Mouse (Mus musculus): ENCODE results near the gene Cmtm2b. TPM values are rescaled to one million over a fixed set of nuclear protein-coding genes. Genes with fewer than 3 reads are reported as not detected.
A peak's percentile ranks its signal among the peaks of the same experiment; 100 is the strongest.

Gene Cmtm2b
- total RNA-seq, 2 experiments from 2014 or later: not detected

DNA sequence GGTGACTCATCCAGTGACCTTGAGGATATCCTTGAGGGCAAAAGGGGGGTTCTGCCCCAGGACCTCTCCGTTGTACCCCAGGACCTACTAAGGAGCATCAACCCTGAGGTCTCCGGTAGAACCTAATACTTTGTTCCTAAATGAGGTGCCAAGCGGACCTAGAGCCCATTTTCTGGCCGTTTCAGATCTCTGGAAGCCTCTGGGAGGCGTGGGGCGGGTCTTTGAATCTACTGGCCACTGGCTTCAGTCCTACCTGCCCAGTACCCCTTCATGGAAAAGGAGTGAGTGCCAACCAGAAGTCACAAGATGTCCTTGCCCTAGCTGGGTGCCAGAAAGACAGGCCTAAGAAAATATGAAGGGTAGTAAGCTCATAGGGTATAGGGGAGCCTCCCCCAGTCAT is 19.6 kb downstream of the Cmtm2b start:
- no peak for DNase-seq (ENCODE audit: low spot score)

DNA sequence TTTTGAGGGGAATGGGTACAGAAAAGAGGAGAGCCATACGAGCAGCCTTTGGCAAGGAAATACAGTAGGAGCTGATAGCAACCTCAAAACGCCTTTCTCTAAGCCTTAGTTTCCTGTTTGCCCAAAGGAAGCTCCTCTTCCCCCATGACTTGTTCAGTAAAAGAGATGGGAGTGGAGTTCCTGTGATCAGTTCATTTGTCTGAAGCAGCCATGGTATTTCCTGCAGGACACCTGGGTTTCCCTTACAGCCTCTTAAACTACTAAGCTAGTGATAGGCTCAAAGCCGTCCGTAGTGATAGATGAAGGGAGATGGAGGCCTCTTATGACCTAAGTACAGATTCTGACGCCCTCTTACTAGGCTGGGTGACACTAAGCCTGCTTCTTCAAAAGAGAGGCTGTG is 20.4 kb downstream of the Cmtm2b start:
- DNase-seq (ENCODE audit: low spot score): no peak

DNA sequence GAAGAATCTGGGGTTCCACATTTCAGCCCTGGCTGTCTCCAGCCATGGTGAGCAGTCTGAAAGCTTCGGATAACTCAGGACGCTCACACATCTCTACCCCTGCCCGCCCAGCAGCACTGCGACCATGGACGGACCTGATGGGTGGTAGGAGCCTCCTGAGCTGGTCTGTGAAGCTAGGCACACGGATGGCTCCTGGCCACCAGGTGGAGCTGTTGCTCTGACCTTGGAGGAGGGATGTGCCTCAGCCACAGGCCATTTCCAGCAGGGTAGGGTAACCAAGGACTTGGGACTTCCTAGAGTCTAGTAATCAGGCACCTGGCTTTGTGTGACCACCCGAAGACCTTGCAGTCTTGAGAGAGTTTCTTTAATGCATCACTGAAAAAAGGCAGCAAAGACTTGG is 21.9 kb downstream of the Cmtm2b start:
- peak; percentile 86 for DNase-seq (ENCODE audit: low spot score)

DNA sequence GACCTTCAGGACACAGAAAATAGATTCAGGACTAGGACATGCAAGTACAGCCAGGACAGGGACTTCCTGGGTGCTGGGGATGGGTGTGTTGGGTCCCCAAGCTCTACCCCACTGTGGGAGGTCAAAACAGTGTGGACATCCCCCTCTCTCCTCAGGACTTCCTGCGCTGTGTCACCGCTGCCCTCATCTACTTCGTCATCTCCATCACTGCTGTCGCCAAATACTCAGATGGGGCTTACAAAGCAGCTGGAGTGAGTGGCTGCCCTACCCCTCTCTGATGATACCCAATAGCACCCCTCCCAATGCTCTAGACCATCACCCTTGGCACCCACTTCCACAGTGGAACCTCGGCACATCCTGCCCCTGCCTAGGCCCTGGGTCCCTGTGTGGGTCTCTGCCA is 22.6 kb downstream of the Cmtm2b start:
- DNase-seq (ENCODE audit: low spot score): no peak

DNA sequence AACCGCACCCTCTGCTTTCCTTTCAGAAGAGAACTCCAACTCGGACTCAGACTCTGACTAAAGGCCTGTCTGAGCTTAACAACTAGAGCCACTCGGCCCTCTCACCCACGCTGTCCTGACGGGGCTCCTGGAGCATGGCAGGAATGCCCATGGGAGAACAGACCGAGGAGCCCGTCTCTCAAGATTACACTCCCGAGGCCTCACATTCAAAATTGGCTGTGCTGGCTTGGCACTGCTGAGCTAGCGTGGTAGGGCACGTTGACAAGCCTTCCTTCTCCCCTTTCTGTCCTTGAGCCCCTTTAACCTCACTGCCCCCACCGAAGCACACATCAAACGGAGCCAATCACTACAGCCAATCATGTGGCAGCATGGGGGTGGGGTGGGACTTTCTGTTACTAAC is 24.7 kb downstream of the Cmtm2b start:
- DNase-seq (ENCODE audit: low spot score): no peak

DNA sequence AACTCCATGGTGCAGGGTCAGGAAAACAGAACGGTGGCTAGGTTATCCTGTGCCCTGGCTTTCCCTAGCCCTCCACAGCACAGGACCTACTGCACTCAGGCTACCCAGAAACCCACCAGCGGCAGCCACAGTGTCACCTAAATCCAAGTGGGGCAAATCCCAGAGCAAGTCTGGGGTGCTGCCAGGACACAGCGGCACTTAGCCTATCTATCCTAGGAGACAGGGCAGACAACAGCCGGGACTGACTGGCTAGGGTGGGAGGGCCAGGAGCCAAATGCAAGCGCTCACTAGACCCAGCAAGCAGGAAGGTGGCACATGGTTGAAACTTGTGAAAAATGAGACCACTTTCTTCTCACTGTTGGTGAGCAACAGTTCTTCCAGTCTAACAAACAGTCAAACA is 26.9 kb downstream of the Cmtm2b start:
- DNase-seq (ENCODE audit: low spot score): no peak

DNA sequence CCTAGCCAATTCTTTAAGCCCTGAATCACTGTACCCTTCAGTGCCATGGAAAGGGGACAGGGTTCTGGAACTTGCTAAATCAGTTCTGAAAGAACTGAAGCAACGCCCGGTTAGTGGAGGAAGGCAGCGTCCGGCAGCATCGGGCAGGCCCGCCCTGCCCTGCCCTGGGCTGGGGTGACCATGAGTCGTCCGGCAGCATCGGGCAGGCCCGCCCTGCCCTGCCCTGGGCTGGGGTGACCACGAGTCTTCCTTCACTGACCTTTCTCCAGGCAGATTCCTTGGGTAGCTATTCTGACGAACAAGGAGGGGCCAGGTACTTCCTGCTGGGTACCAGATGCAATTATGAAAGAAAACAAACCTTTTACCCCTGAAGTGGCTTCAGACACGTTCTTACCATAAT is 28.0 kb downstream of the Cmtm2b start:
- DNase-seq (ENCODE audit: low spot score): no peak

DNA sequence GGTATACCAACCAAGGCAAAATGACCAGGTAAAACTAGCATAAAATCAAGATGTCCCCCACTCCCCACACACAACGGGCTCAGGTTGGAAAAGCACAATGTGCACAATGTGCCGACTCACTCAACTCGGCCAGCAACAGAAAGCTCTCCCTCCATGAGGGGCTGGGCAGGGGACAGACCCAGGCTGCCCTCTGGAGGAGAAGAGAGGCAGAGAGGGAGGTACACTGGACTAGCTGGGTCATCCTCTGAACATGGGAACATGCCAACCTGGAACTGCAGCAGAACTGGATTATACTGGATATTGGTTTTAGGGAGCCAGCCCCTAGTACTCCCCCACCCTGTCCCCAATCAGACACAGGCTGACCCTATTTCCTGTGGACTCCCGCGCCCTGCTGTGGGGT is 31.2 kb downstream of the Cmtm2b start:
- no peak for DNase-seq (ENCODE audit: low spot score)

DNA sequence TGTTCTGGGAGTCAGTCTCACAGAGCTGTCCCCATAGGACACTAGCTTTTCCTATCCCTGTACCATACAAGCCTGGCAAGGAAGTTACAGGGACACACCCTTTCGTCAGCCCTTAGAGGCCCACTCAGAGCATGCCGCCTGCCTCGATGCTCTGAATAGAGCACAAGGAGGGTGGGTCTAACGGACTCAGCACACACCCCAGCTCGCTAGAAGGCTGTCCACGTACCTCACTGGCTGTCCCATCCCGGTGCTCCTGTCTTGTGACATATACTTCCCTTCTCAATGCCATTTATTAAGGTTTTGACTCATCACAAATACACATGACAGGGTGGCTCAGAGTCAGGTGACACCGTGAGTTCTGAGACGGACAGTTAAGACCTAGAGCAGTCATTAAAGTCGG is 32.5 kb downstream of the Cmtm2b start:
- no peak for DNase-seq (ENCODE audit: low spot score)

DNA sequence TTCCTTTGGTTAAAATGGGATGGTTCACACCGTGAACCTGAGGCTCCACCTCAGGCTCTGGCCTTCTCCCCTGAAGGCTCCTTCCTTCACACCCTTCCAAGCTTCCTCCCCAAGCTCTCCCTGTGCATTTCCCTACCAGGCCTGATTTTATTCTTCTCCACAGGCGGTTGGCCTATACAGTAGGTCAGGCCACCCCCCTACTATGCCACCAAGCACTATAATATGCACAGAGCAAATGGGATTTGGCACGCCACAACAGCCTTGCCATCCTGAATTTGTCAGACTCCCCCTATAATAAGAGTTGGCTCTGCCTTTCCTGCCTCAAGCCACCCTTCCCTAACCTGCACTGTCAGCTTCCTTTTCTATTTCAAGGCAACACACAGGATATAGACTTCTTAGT is 36.6 kb downstream of the Cmtm2b start:
- no peak for DNase-seq (ENCODE audit: low spot score)

DNA sequence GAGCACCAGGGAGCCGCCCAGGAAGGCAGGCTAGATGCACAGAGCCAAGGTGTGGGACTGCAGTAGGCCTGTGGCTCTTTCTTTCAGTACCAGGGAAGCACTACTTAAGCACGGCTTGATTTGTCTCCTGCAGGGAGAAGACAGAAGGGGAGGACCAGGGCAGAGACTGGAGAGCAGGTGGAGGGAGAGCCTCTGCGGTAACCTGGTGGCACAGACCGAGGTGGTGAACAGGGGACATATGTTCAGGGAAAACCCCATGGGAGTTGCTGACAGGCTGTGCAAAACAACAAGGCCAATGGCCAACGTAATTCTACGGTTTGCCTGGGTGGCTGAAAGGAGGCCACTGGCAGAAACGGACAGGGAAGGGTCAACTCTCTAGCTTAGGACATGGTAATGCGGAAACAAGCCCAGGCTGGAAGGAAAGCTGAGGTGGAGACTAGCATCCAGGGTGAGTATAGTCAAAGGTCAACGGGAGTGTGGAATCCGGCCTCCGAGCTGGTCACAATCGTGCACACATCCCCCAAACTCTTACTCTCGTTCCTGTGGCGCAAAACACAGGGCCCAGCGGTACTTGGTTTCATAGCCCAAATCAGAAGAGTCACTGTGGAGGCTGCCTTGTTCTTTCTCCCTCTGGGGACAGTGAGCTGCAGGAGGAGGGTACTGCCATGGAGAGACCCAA is 37.9 kb downstream of the Cmtm2b start:
- no peak for DNase-seq (ENCODE audit: low spot score)

DNA sequence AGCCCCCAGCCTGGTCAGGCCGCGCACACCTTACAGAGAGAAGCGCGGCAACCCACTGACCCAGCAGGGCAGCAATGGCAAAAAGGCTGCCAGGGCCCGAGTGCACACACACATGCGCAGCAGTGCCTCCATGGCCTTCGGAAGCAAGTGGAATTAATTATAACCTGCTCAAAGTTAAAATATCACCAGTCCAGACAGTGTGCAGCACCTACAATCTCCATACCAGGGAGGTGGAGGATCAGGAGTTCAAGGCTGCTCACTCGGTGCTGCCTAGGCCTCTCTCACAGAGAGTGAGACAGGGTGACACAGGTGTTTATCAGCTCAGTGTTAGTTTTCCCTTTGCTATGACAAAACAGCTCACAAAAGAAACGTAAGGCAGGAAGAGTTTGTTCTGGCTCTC is 43.7 kb downstream of the Cmtm2b start:
- no peak for DNase-seq (ENCODE audit: low spot score)

DNA sequence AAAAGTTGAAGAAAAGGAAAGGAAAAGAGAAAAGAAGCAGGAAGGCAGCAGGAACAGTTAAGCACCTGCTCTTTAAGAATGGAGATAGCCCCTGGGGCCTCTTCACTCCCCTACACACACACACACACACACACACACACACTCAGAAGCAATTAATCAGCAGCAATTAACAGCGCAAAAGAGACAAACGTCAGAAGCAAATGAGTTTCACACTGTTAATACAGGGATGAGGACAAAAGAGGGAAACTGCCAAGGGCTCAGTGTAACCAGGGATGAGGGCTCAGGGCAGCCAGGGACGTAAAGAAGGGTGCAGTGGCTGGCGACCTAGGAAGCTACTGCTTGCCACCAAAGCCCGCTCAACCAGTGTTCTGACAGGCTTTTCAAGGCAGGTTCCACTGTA is 45.4 kb downstream of the Cmtm2b start:
- DNase-seq (ENCODE audit: low spot score): no peak

DNA sequence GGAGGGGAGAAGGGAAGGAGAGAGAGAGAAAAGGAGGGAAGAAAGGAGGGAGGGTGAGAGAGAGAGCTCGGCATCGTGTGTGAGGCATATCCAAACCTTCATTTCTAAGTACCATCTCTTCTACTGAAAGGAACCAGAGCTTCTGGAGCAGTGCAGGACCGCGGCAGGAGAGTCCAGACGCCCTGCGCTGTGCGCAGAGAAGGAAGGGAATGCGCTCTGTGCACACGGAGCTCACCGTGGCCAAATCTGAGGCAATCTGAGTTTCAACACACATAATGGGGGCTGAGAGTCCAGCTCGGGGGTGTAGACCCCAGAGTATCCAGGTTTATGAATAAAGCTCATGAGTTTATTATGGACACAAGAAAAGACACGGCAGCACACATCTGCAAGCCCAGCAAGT is 47.6 kb downstream of the Cmtm2b start:
- no peak for DNase-seq (ENCODE audit: low spot score)

DNA sequence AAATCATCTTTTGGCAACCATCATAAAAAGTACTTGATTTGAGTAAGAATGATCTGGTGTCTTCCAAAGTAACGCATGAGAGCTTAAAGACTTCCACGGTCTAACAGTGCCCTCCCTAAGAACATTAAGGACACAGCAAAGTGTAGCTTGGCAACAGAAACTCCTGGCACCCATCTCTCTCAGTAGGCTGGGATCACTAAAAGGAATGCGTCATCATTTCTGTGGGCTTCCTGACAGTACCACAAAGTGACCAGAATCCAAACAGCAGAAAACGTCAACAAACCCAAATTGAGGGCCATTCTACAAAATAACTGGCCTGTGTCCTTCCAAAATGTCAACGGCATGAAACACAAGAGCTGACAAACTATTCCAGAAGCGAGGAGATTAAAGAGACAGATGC is 48.0 kb downstream of the Cmtm2b start:
- DNase-seq (ENCODE audit: low spot score): peak; percentile 21

DNA sequence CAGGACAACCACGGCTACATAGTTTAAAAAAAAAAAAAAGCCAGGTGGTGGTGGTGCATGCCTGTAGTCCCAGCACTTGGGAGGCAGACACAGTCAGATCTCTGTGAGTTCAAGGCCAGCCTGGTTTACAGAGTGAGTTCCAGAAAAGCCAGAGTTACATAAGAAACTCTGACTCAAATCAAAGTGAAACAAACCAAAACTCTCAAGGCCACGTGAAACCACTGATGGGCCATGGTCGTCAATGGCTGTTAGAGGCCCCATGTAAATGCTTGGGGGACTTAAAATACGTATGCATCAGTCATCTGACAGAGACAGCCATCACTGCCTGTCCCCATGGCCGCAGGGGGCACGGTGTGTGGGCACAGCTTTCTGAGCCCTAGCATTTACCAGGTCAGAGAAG is 49.1 kb downstream of the Cmtm2b start:
- no peak for DNase-seq (ENCODE audit: low spot score)

DNA sequence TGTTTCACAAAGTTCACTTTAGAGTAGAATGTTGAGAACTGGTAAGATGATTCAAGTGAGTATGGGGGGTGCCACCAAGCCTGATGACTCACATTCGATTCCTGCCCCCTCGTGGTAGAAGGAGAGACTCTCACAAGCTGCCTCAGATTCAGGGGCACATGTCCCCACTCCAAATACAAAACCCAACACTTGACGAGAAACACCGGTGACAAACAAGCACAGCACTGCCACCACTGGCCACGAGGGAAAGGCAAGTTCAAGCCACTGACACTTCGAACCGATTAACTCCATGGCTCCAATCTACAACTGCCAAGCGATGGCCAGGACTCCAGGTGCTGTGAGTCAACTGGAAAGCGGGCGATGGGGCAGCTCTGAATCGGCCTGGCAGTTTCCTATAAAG is 51.7 kb downstream of the Cmtm2b start:
- DNase-seq (ENCODE audit: low spot score): no peak

DNA sequence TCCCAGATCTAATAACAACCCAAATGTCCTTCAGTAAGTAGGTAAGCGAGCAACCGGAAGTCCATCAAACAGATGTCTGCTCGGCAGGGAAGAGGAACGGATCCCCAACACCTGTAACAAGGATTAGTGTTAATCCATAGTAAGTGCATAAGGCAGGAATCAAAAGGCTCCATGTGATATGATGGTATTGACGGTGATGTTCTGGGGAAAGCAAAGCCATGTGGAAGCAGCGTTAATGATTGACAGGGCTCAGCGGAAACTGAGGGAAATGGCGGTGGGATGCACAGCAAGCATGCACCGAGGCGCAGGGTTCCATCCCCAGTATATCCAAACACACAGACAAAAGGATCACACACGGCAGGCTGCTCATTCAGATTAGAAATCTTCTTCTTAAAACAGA is 52.2 kb downstream of the Cmtm2b start:
- no peak for DNase-seq (ENCODE audit: low spot score)

DNA sequence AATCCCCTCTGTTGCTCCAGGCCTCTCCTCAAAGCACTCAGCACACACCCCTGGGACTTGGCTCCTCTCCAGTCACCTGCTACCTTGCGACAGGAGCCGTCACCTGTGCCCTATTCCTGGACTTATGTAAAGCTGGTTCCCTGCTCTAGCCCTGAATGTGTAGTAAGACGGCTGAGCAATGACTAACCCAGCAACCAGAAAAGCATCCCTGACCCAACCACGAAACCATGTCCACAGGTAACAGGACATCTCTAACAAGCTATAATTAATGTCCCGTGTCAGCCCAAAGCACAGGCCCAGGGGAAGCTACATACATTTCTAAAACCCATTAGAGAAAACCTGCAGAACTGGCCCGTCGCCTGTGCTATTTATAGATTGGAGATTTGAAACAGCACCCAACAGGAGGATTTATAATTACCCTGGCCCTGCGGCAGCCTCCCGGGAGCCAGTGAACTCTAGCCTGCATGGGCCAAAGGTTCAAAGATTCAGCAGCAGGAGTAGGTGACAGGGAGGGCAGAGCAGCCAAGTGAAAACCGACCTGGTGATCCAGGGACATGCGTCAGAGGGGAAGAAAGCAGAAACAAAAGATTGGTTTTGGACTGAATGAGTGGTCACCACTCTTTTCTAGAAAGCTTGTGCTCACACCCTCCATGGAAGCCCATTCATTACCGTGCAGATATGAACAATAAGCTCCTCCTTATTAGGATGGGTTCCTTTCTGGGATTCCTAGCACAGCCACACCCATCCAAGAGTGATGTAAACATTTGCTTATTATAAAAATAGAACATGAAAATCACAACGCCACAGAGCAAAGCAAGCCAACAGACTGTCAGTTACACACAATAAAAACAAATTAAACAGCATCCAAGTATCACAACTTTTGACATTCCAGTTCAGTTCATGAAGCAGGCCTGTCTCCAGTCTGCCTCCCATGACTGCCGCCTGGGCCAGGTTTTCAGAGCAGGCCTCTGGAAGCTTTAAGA is 53.1 kb downstream of the Cmtm2b start:
- DNase-seq (ENCODE audit: low spot score): peak; percentile 64

DNA sequence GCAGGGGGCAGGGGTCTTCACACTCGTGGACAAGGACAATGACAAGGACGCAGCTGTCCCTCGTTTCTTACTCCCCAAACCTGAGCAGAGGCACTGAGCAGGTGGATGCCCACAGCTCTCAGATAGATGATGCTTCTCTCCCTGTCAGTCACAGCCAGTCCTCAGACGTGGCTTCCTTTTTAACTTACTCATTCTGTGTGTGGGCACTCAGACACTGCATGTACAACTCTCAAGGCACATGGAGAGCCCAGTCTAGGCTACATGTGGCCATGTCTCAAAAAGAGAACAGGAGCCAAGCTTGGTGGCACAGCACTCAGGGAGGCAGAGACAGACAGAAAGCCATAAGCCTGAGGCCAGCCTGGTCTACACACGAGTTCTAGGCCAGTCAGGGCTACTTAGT is 53.9 kb downstream of the Cmtm2b start:
- DNase-seq (ENCODE audit: low spot score): no peak

DNA sequence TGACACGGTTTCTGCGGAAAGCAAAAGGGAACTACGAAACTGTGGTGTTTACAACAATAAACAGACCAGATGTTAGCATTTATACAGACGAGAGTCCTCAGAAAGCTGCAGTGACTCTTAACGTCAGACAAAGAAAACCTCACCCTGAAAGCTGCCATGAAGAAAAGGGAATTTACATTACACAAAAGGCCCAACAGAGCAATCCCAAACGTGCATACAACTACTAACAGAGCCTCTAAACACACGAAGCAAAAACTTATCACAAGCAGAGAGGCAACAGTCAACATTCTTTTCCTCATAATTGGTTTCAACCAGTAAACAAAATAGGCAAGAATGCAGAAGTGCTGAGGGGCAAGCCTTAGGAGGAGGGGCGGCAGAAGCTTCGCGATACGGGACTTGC is 54.6 kb downstream of the Cmtm2b start:
- no peak for DNase-seq (ENCODE audit: low spot score)

DNA sequence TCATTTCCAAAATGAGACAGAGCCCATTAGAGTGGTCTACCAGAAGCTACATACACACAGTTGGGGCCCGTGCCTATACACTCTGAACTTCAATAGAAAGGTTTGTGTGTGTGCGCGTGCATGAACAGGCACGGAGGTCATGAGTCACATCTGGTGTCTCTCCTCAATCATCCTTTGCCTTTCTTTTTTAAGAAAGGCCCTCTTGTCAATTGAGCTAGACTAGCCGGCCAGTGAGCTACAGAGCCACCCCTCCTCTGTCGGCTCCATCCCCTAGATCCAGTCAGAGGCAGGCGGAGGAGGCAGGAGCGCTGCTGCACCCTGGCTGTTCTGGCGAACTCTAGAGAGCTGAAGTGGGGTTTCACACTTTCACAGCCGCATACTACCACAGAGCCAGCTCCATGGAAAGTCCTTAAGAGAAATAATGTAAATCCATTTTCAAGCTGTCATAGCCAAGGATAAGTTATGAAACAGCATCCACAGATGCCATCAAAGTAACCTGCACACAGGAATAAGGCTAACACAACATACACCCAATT is 57.3 kb downstream of the Cmtm2b start:
- DNase-seq (ENCODE audit: low spot score): no peak

DNA sequence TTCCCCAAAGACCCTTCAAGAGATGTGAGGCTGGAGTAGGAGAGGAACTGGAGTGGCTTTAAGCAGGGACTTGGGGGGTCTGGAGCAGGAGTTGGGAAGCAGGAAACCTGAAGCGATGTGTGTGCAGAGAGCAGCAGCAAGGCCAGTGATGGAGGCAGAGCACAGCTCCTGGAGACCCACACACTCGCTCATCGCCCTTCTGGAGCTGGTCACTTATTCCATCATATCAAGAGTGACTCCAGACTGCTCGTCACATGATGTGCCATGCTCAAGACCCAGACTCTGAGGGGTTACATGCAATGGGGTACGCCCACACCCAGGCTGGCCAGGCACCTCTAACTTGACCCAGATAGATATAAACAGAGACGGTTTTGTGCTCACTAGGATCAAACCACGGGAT is 58.2 kb downstream of the Cmtm2b start:
- DNase-seq (ENCODE audit: low spot score): no peak
